Mouse (Mus musculus) layer of hippocampus, adult 8-10 months (tissue): Measurements from ENCODE around the gene Ncstn. TPM values are rescaled to one million over a fixed set of nuclear protein-coding genes. Genes with fewer than 3 reads are reported as not detected.

Source experiments
- DNase-seq, 2 experiments: peaks; one replicate each; pipeline ENCODE4 v3.0.0; 2022; ENCODE audit warnings: low spot score in 2 of 2
- total RNA-seq, 4 experiments: library from RNA; stranded (reverse); gene quantifications; 2 replicates each; pipeline ENCODE4 v1.2.4; 2022

The Ncstn gene
- total RNA-seq, result 10 to 100 TPM; 63.2 to 72.4 (median 66.6) TPM

DNA sequence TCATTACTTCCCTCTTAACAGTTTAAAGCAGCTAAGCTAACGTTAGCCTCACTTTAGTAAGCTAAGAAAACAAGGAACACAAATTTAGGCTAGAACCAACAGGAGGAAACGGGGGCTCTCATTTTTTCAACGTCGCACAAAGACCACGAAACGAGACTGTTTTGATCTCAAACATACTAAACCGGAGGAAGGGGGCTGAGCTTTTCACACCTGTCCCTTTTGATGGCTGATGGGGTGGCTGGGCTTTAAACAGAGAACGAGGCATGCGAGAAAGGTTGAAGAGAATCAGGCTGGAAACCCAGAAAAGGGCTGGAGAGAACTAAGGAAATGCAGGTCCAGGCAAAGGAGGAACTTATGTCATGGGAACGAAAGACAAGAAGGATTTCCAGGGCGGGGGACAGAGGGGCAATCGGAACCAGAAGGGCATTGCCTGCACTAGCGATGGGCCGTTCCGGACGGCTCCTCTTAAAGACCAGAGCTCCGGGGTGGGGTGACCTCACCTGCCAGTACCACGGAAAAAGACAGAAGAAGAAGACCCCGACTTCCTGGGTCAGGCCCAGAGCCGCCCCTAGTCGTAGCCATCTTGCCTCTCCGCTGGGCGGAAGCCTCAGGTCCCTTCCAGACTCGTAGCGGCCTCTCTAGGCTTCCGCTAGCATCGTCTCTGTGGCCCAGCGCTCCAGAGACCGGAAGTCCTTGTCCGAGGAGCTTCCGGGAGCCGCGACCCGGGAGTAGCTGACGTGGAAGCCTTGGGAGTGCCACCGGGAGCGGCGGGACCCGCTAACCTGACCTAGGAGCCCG lies at the start of gene Ncstn, which contains the start of gene Copa:
Gene Ncstn (minus strand): TSS at position 695 of the 798 bp plus-strand sequence.
Gene Copa (plus strand): TSS at position 429 of the 798 bp plus-strand sequence.
- DNase-seq, result peak; percentile 90 to 92

DNA sequence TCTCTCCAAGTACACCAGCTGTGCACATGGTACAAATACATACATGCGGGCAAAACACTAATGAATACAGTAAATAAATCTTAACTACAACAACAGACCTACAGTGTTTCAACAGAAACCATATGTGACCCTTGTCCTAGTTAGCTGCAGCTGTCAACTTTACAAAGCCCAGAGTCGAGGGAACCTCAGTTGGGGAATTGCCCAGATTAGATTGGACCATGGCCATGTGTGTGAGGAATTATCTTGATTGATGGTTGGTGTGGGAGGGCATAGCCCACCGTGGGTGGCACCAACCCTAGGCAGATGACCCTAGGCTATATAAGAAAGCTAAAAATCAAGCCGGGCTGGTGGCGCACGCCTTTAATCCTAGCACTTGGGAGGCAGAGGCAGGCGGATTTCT lies 49.7 kb upstream of the Ncstn start:
- DNase-seq, result no peak

DNA sequence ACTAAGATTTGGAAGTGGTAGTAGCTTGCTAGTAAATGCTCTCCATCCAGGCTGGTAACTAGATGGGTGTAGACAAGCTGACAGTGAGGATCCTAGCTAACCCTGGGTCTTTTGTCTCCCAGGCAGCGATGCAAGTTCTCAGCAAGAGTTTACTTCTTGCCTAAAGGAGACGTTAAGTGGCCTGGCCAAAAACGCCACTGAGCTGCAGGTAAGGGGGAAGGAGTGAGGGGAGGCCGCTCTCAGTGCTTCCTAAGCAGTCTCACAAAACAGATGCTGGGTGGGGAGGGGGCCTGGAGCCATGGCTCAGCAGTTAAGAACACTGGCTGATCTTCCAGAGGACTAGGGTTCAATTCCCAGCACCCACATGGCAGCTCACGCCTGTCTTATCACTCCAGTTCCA lies 47.2 kb upstream of the Ncstn start:
- DNase-seq, result no peak

DNA sequence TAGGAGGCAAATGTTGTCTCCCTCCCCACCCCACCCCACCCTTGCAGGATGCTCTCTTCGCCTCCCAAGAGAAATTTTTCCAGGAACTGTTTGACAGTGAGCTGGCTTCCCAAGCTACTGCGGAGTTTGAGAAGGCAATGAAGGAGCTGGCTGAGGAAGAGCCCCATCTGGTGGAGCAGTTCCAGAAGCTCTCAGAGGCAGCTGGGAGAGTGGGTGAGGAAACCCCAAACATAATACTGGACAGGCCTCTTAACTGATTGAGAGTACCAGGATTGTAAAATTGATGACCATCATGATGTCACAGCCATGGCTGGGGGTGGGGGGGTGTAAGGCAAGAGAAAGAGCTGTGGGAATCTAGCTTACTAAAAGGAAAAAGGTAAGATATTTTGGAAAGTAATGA lies 46.5 kb upstream of the Ncstn start:
- no peak for DNase-seq

DNA sequence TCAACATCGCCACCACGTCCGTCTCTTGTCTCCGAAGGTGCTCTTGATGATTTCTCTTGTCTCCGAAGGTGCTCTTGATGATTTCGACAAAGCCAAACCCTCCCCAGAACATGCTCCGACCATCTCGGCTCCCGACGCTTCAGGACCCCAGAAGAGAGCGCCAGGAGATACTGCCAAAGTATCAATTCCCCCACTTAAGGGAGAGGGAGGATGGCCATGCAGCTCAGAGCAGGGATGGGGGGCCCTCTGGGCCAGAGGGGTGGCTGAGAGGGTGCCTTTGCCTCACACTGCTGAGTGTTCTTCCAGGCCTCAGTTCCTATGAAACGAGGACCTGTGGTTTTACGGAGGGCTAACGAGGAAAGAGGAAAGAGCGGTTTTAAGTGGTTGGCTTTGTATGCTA lies 46.0 kb upstream of the Ncstn start:
- no peak for DNase-seq

DNA sequence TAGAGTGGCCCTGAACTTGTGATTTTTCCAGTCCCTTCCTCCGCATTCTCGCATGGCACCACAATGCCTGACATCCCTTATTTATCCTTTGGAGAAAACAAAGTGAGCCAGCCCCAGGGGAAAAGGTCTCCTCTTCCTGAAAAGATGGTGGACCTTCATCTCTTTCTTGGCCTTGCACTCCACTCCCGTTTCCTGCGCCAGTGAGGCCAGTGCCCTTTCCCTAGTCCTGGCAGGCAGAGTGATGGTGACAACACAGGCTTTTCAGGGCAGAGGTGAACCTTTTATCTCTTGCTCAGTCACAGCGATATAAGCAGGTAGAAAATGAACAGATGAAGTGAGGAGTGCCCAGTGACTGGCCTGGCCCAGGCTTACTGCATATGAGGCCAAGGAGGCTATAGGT lies 44.9 kb upstream of the Ncstn start:
- no peak for DNase-seq

DNA sequence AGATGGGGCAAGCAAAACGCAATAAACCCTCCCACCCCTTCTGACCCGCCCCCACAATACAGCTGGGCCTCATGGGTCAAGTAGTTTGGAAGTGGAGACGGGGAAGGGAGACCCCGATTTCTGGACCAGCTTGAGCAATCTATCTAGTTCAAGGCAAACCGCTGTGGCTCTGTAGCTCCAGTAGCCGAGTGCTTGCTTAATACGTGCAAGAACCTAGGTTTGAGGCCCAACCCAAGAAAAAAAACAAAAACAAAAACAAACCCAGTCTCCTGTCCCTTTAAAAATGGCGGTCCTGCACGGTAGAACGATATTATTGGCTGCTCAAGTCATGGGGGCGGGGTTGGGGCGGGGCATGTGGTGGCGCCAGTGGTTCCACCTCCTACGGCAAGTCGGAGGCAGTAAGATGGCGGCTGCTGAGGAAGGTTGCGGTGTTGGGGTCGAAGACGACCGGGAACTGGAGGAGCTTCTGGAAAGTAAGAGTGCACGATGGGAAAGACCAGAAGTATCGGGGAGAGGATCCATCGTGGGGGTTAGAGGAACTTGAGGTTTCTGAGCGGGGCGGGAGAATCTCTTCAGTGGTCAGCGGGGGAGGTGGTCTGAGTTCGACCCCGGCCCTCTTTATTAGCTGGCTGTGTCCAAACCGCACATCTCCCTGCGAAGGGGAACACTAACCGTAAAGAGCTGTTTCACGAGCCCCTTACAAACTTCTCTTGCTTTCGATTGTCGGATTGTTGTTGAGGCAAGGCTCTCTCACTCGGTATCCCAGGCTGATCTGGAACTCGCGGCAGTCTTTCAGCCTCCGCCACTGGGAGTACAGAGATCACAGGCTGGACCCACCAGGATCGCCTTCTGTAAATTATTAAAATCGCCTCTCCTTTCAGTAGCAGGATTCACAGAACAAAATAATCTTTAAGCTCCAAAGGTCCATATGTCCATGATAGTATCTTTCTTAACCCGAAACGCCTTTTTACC lies 44.1 kb upstream of the Ncstn start, which contains the start of gene Pex19:
Gene Pex19 (plus strand): TSS at position 380 of the 972 bp plus-strand sequence.
- DNase-seq, result peak; percentile 49 to 57

DNA sequence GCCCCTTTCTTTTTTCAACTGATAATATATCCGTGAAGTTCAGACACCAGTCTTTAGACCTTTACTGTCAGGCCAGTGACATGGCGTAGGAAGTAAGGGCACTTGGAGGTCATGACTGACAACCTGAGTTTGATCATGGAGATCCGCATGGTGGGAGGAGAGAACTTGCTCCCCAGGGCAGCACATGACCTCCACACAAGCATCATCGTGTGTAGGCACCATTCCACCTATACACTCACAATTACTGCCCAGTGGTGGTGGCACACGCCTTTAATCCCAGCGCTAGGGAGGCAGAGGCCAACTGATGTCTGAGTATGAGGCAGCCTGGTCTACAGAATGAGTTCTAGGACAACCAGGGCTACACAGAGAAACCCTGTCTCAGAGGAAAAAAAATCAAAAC lies 42.0 kb upstream of the Ncstn start:
- no peak for DNase-seq

DNA sequence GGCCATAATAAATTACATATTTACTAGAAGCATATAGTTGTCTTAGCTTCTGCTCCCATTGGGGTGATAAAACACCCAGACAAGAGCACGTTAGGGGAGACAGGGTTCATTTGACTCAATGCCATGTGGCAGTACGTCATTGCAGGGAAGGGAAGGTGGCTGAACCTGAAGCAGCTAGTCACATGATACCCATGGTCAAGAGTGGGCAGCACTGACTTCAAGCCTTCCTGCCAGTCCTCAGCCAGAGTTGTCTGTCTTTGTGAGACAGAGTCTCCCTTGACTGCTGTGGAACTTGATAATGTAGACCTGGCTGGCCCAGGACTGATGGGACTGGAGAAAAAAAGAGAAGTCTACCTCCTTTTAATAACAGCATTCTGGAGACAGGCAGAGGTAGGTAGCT lies 40.1 kb upstream of the Ncstn start:
- DNase-seq, result no peak

DNA sequence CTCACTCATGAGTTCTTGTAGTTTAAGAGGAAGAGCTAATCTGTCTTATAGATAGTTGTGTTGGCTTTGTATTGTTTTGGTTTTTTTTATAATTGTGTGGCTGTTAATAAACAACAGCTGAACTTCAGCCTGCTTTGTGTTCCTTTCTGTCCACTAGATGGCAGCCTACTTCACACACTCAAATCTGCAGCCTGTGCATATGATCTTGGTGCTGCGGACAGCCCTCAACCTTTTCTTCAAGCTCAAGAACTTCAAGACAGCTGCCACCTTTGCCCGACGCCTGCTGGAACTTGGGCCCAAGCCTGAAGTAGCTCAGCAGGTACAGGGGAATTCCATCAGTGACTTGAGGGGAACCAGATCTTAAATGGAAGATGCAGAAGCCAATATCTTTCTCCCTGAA lies 37.1 kb upstream of the Ncstn start:
- peak in 1 of 2 experiments; percentile 34 for DNase-seq

DNA sequence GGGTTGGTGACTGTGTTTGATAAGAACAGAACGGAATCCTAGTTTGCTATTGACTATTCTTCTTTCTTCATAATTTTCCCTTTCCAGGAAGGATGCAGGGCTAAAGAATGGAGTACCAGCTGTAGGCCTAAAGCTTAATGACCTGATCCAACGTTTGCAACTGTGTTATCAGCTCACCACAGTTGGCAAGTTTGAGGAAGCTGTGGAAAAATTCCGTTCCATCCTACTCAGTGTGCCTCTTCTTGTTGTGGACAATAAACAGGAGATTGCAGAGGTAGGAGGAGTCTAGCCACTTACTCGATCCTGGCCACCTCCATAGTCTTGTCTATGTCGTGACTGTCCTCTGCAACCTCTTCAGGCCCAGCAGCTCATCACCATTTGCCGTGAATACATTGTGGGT lies 36.5 kb upstream of the Ncstn start:
- DNase-seq, result no peak

DNA sequence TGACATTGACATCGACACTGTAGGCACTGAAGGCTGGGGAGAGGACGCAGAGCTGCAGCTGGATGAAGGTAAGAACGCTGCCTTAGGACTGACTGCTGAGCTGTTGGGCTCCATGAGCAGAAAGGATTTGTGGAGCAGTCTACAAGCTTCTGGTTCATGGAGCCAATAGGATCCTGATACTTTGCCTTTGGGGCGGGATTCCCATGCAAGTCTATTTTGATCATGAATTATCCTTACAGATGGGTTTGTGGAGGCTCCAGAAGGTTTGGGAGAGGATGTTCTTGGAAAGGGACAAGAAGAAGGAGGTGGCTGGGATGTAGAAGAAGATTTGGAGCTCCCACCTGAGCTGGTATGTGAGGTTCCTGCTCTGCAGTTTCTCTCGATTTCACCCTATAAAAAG lies 34.4 kb upstream of the Ncstn start:
- no peak for DNase-seq

DNA sequence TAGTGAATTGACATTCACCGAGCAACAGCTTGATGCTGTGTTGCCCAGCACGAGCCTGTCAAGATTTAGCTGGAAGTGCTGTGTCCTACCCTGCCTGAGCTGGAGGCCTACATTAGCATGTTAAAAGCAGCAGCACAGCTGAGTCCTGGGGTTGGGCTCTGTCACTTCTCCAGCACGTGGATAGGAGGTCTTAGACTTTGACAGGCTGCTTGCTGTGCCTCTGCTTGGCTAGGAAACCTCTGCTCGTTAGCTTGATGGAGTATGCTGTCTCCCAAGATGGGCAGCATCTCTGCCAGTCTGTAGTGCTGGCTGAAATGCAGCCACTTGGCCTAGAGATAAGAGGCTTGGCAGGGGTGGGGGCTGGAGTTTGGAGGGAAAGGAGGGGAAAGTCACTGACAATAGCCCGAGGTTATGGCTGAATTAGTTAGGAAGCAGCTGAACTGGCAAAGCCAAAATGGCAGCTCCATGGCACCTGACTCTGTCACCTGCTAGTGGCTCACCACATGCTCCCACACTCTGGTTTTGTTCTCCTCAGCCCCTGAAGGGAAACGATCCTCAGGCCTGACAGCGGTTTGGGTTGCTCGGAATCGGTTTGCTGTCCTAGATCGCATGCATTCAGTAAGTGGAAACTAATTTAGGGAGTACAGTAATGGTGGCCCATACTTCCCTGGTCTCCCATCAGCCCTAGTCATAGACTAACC lies 25.3 kb upstream of the Ncstn start:
- no peak for DNase-seq

DNA sequence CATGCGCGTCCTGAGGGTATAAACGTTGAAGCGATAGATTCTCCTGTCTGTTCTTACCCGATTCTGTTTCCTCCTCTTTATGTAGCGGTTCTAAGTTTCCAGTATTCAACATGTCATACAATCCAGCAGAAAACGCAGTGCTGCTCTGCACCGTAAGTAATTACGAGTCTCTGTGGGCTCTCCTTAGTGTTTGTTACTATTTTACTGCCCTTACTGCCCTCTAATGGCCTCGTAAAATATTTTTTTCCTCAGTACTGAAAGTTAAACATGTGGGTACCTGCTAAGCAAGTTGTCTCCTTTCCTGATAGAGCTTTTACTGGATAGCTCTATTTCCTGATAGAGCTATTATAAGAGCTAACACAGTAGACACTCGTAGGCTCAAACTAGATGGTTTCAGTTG lies 22.5 kb upstream of the Ncstn start:
- no peak for DNase-seq

DNA sequence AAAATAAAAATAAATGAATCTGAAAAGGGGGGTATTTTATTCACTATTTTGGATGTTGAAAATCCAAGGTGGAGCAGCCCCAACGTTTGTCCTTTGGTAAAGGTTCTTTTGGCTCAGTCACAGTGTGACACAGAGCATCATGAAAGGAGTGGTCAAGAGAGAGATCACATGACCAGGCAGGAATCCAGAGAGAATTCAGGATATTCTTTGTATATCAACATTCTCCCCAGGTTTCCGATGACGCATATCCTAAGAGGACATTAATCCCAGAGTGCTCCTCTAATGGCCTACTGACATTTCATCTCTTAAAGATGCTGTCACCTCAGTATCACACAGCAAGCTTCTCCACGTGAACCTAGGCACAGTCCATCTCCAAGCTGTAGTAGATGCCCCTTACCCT lies 21.0 kb upstream of the Ncstn start:
- DNase-seq, result no peak

DNA sequence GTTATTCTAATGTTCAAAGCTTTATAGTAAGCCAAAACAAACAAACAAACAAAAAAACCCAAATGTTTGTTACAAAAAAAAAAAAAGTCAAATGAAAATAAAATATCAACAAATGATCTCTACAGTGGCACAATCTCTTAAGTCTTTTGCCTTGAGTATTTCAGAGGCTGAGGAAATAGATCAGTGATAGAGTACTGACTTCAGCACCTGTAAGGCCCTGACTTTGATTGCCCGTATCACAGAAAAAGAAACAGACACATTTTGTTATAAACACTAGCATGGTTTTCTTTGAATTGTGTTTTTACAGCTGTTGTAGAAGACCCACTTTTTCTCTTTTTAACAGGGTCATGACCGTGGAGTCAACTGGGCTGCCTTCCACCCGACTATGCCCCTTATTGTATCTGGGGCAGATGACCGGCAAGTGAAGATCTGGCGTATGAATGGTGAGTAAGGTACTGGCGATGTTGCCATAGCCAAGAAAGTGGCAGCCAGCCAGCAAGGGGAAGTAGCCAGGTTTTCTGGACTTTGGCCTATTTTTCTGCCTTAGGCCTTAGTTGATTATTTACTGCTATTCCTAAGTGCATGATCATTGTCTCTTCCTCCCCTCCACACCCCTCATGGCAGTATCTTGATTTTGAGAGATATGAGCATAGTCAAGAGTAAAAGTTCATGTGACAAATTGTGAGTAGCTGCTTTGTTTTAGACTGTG lies 16.9 kb upstream of the Ncstn start:
- no peak for DNase-seq

DNA sequence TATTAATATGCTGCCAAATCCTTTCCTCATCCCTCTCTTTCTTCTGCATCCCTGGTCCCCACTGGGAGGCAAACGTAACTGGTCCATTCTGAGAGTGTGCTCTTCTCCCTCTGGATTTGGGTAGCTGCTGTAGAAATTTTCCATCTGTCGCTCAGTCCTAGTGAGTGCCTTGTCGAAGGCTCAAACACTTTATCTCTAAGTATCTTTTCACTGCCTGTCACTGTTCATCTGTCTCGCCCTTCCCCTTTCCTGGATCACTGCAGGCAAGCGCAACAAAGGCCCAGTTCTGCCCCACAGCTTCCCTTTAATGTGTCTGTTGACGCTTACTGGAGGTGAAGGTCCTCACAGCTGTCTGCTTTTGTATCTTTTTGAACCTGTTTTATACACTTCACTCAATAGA lies 12.6 kb upstream of the Ncstn start:
- DNase-seq, result no peak

DNA sequence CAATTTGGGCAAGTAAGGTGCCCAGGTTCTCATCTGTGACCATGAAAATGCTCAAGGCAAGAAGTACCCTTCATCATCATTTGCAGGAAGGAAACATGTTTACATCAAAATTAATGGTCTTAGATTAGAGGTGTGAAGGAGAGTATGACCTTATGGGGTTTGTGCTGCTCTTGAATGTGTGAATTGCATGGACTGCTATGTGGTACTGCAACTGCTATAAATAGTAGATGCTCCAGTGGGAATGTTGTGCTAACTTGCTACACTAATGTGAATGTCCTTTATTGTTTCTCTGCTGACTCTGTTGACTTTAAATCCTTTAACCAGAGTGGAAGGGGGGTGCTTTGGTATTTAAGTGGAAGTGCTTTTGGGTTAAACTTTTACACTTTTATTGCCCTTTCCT lies 11.7 kb upstream of the Ncstn start:
- DNase-seq, result no peak

DNA sequence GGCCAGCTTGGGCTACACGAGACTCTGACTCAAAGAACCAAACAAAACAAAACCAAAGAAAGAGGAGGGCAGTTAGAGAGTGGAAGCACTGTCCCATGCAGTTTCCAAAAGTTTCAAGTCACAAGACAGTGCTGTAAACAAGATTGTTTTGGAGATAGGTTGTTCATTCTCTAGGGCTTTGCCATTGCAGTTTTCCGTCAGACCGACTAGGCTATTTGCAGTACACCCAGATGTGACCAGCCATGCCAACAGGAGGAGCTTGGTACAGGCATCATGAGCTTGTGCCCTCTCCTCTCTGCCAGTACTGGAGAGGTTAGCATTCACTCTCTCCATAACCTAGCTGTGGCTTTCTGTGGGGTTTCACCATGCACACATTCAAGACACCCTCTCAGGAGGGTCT lies 10.9 kb upstream of the Ncstn start:
- no peak for DNase-seq

DNA sequence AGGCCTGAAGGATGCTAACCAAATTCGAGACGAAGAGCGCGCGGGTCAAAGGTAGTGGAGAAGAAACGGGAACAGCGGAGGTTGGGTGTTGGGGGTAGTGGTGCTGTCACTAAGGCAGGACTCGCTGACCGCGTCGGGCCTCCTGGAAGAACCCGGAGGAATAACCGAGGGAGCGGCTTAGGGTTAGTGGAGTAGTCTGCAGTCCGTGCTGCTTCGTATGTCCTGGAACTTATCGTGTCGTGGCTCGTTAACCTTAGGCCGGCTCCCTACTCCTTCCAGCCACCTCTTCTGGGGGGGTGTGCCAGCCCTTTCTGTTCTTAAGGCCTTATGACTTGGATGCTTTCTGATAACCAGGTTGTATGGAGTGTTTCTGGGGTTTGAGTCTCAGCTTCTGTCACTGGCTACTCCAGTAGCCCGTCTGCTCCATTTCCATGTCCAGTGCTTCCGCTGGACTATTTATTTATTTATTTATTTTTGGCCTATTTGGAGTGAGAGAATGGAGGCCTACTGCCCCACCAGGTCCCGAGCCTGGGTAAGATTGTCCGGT lies 377 bp upstream of the Ncstn start:
- DNase-seq, result no peak

DNA sequence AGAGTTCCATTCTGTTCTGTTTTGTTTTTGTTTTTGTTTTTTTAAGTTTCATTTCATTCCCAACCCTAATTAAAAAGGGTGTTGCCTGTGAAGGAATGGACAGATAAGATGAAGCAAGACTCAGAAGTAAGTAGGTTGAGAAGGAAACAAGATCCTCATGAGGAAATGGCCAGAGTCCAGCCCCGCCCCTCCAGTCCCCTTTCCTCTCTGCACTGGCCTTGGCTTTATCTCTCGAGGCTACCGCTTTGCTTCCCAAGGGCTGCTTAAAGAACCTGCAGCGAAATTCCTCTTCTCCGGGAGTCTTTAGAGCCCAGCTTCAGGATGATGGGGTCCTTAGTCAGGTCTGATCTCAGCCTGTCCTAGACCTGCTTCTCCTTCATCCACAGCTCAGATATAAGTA lies 4.6 kb downstream of the Ncstn start:
- no peak for DNase-seq
